Mouse (Mus musculus) kidney, adult 18-20 months (tissue): ENCODE results near the gene Lmf2.

Experiments
- DNase-seq: peaks from one replicate; pipeline ENCODE4 v3.0.0; 2021

Lmf2 gene

DNA sequence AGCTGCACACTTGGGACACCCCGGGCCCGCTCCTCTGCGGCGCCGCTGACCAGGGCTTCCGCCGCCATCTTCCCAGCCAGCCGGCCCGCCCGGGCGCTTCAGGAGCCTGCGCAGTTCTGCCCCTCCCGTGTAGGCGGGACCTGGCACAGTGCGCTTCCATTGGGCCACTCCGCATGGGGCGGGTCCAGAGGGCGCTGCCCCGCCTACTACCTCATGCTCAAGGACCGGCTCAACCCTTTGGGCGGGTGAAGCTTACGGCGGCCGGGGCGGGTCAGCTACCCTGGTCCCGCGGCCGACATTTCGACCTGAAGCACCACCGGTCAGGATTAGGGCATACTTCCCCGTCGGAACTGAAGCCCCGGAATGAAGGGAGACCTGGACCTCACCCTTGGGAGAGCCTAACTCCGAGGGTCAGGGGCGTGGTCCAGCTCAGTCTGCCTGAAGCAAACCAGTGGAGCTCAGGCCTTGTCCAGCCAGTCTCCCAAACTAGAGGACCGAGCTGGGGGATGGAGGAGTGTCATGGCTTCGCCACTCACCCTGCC, 40.2 kb downstream of the Lmf2 start, which contains the start of gene Sbf1:
Gene Sbf1, minus strand, starts transcription at position 122 of the 542 bp plus-strand sequence.
- DNase-seq = peak; percentile 99

DNA sequence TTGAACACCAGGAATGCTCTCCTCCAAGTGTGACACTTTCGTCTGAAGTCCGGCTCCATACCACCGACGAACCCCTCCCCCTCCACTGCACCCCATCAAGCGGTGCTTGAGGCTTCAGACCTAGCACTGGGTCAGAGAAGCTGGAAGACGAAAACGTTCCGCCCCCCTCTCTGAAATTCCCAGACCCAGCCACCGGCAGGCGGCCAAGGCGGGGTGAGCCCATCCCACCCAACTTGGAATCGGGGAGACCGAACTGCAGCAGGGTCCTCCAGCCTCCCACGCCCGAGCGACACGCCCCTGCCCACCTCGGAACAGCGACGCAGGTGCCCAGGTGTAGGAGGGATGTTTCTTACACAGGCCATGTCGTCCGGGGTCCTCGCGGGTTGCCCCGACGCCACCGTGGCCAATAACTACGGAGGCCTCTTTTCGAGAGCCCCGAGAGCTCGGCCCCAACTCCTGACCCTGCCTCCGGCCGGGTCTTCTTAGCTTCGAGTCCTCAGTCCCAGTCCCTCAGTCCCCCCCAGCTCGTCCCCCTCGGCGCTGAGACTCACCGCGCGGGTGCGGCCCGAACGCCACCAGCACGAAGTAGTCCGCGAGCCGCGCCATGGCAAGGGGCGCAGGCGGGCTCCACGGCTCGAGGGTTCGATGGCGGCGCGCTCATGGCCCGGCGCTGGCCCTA, 40.8 kb downstream of the Lmf2 start:
- peak; percentile 22 for DNase-seq

DNA sequence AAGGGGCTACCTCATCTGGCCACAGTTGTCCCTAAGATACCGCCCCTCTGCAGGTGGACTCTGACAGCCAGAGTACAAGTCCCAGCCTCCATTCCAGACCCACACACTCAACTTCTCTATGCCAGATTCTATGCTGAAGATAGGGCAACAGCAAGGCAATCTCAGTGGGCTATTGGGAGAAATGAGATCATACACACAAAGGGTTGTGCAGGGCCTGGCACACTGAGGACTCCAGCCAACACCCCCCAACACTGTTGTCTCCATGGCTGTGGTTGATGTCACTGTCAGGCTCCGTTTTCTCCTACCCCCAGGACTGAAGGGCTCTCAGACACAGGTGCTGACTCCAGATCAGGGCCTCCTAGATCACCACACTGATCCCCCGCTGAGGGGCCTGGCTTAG, 41.4 kb downstream of the Lmf2 start:
- DNase-seq = no peak

DNA sequence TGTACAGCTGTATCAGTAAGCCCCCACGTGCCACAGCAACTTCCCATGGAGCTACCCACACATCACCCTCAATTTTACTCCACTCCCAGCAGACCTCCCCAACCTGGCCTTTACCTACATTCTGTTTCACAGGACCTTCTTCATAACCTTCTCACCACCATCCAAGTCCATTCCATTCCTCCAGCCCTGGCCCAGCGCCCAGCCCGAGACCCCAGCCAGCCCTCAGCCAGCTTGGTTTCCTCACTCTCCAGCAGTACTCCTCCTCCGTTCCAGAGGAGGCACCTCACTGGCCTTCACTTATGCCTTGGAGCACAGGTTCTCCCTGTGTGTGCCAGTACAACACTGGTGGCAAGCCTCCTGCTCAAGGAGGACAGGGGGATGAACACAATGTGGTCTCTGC, 42.1 kb downstream of the Lmf2 start:
- no peak for DNase-seq

DNA sequence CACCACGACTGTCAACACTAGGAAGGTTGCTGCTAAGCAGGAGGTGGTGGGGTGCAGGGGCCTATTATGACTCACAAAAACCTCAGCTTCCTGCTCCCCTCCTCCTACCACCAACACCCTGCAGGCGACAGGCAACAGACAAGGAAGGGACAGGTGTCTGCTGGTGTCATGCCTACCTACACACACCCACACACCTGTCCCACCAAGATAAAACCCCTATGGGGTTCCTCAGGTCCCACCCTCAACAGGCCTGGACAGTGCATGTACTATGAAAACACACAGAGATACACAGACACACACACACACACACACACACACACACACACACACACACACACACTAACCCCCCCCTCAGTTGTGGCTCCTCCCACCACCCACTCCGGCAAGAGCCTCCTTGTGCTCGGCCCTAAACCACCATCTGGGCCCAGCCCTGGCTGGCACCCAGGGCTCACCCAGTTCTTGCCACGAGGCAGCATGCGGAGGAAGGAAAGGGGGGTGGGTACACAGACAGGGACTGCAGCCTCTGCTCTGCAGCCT, 45.4 kb downstream of the Lmf2 start:
- DNase-seq = no peak

DNA sequence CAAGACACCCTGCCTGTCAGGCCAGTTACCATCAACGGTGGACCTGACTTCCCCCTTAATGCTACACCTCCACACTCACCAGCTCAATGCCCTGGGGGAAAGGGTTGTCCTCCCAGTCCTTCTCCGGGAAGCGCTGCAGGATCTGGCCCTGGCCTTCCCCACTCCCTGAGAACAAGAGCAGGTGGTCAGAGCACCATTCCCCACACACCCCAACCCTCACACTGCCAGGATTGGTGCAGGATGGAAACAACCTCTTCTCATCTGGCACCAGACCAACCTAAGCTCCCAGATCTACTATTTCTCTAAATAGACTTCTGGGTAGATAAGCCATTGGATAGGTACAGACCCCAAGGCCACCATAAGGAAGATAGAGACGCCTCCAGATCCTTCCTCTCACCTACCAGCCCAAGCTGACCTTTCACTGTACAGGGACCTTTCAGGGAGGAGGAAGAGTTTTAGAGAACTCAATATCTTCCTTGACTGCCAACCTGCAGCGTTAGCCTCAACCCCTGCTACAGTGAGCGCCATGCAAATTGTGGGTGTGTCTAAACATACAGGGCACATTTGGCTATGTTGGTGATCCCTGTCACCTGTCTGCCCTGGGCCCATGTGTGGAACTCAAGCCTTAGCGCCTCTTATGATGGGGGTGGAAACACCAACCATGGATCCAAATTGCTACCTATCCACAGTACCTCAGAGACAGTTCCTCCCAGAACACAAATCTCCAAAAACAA, 46.9 kb downstream of the Lmf2 start:
- no peak for DNase-seq

DNA sequence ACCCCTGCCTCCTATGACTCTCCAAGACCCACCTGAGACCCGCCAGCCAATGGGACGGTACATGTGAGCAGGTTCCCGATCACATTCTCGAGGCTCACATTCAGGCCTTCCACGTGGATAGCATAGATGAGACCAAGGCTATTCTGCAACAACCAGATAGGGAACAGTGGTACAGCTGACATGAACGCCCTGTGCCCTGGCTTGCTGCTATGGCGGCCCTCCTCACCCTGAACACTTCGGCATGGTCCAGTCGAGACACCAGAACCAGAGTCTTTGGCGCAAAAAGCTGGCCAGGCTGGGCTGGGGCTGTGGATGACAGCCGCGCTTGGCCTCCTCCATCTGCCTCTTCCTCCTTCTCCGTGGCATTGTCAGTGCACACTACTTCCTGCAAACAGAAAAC, 48.0 kb downstream of the Lmf2 start:
- no peak for DNase-seq

DNA sequence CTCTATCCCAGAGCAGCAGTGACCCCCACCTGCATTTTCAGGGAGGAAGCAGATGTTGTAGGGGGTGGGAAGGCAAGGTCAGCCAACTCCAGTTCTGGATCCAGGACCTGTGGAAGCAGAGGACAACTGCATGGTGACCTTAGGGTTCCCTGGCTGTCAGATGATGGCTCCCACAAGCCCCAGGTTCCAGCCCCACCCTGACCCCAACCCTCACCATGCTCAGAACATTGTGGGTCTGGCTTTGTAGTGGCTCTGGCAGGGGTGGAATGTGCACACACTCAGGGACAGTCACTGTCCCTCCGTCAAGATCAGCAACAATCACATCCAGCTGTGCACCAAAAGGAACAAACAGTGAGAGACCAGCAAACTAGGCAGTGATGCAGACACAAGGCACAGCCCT, 49.5 kb downstream of the Lmf2 start:
- no peak for DNase-seq
